Mouse (Mus musculus) lung, postnatal 25 days (tissue): ENCODE data around the gene Slc7a1.

Experiments used
- DNase-seq: peaks from one replicate; pipeline ENCODE4 v3.0.0; 2022; ENCODE audit warnings: low spot score

Slc7a1 gene

DNA sequence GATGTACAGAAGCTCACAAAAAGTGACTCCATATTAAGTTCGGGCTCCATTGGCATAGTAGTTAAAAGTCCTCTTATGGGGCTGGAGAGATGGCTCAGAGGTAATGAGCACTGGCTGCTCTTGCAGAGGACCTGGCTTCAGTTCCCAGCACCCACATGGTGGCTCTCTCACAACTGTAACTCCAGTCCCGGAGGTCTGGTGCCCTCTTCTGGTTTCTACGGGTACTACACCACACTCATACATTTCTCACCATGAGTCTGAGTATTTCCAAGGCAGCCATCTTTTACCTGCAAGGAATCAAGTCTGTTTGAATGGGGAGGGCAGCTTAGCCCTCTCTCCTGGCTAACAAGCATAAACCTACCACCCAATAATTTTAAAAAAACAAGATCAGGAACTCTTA lies 30.5 kb downstream of the Slc7a1 start:
- DNase-seq, result no peak

DNA sequence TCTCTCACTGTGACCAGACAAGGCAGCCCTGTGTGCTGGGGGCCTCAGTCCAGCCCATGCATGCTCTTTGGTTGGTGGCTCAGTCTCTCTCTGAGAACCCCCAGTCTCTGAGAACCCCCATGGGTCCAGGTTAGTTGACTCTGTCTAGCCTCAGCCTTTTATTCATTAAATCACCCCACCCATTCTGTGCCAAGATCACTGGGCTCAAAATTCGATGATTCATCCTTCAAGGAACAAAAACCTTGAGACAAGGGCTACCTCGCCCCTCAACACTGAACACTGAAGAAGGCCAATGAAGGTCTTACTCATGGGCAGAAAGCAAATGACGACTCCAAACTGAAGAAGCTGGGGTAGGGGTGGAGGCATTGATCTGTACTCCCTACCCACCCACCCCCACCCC lies 31.9 kb downstream of the Slc7a1 start:
- DNase-seq, result no peak

DNA sequence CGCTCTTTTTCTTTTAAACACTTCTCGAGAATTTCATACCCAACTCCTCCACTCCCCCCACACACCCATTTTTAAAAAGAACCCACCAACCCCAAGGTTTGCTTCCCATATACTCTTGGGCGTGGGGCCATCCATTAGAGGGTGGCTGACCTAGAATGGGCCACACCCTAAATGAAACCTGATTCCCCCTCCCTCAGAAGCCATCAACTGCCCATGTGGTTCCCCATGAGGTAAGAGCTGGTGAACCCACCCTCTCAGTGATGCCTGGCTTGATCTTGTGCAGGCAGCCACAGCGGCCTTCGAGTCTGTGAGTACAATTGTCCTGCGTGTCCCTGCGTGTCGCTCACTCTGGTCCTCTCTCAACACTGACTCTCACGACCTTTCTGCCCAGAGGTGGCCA lies 33.2 kb downstream of the Slc7a1 start:
- DNase-seq, result no peak

- DNase-seq, result no peak
Observed at GRCm38 (mm10) chr5:148363441-148364113, 36.1 kb downstream of the Slc7a1 start.

GRCm38 (mm10) chr5:148362296-148362695 lies 37.4 kb downstream of the Slc7a1 start:
- no peak for DNase-seq

GRCm38 (mm10) chr5:148361759-148362010 lies 38.0 kb downstream of the Slc7a1 start:
- DNase-seq, result no peak

DNA sequence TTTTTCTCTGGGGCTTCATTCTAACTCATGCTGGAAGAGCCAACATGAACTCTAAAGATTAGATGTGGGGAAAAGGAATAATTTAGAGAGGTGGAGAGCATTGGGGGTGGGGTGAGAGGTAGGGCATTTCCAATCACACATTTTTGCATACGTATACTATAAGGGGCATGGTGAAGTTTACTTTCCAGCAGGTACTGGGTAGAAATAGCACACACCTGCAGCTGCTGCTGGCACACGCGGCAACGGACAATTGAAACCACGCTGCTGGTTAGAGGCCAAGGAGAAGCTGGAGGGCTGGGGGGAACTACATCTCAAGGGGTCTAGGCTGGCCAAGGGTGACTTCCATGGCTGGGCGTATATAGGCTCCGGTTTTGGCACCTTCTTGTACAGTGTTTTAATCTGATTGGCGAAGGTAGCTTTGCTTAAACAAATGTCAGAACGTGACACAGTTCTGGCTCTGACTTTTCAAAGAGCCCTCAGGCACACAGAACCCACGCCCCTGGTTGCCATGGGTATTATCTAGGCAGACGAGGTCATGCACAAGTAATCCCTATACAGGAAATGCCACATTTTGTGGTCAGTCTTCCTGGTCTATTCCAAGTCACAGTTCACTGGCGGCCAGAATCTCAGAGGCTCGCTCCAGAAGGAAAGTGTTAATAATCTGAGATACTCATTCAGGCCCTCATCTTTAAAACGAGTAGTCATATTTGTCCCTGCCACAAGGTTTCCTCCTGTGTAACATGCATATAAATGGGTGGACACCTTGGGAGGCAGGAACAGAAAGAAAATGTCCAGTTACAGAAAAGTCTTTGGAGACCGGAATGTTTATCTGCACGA lies 38.6 kb downstream of the Slc7a1 start:
- DNase-seq, result peak; percentile 66

DNA sequence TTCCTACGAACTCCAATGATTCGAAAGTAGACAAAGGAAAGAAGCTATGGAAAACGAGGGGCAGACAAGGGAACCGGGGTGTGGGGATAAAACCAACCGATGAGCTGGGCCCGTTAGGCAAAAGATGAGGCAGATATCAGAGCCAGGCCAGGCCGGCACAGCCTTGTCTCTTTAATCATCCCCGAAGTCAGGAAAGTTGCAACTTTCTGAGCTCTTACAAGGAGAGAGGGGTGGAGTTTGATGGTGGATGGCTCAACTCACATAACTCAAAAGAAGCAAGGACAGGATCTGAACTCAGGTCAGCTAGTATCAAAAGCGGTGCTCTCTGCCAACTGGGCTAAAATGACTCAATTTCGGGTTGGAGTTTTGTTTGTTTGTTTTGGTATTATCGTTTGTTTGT lies 40.6 kb downstream of the Slc7a1 start:
- no peak for DNase-seq

DNA sequence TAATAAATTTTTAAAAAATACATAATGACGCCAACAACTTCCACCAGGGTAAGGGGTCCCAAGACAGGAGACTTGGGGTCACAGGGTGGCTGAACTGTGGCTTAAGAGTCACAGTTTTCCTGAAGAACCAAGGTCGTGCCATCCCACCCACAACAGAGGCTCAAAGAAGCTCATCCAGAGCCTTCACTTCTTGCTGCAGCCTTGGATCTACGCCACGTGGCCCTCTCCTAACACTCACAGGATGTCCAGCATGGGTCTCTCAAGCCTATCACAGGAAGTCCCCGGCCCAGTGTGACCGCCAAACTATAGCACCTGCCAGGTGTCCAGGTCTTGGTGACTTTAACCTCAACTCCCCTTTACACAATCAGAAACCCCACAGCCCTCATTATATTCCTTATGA lies 42.5 kb downstream of the Slc7a1 start:
- no peak for DNase-seq

GRCm38 (mm10) chr5:148355822-148356221 lies 43.9 kb downstream of the Slc7a1 start:
- no peak for DNase-seq

DNA sequence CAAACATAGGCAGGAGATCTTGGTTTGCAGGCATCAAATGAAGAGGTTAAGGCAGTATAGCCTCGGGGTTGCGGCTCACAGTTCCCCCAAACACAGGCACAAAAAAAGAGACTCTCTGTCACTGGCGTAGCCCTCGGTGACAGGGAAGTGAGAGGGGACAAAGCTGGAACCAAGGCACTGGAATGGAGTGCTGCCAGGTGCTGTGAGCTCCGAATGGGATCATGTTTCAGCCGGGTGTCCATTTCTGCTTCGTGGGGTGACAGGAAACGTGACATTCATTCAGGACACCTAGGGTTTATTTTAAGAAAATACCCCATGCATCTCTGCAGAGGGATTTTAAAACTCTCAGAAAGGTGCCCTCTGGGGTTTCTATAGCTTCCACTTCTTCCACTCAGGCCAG lies 45.2 kb downstream of the Slc7a1 start:
- no peak for DNase-seq

- no peak for DNase-seq
Observed at GRCm38 (mm10) chr5:148353429-148353828, 46.3 kb downstream of the Slc7a1 start.

DNA sequence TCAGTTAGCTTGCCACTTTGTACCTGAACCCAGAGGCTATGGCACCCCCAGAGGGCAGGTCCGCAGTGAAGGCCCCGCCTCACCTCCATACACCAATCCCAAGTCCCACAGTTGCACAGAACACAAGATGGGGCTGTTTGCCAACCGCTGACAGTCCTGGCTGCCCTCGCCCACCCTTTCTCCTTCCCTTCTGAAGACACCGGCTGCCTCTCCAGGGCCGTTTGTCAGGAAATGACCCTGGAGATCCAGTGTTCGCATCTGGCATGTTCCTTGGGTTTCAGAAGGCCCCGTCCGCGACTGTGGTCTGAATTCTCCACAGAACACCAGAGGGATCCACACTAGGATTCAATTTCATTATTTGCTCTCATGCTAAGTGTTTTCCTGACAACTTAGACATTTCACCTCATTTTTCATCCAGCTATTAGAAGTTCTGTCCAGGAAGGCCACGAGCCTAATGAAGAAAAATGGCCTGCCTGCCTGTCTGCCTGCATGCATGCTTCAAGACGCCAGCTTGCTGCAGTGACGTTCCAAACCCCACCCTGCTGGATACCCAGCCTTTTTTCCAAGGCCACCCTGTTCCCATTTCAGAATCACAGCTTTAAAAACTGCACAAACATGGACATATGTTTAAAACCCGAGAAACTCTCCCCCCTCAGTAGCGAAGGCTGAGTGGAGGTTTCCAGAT lies 50.2 kb downstream of the Slc7a1 start:
- no peak for DNase-seq

DNA sequence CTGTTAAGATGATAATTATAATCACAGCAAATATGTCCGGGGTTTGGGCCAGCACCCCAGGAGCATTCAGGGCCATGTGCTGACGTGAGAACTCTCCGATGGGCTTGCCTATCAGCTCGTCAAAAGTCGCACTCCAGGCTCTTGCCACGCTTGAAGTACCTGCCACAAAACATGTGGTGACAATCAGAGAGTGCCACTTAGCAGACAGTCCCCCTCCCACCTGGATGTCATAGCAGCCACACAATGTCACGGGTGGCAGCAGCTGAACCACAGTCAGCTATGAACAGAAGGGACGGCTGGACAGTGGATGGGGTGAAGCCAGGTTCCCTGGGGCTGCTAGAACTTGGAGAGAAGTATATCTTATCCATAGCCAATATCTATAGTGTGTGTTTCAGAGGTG lies 51.6 kb downstream of the Slc7a1 start:
- DNase-seq, result no peak

DNA sequence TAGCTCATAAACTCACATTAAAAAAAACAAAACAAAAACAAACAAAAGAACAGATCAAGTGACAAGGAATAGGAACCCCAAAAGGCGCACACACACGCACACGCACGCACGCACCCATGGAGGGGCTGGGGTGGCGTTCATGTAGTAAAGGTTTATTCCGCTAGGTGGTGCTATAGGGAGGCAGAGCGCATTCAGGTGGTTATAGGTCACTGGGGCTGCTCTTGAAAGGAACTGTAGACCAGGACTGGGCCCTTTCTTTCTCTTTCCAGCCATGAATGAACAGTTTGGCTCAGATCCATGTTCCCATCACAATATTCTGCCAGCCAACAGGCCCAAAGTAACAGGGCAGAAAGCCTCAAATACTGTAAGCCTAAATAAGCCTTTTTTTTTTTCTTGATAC lies 53.2 kb downstream of the Slc7a1 start:
- no peak for DNase-seq

DNA sequence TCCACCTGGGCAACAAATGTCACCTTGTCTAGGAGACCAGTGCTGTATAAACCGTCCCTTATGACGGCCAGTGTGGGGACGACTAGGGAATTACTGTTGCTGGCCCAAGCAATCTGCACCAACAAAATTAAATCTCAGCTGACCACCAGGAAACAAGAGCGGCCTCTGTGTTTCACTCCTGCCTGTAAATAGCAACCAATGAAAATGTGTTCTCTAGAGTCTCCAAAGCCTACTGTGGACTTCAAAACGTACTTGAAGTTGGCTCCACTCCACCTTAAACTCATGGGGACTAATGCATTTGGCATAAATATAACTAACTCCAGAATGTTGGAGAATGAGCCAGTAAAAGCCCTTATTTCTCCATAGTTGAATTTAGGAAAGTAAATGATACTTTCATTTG lies 55.3 kb downstream of the Slc7a1 start:
- no peak for DNase-seq

DNA sequence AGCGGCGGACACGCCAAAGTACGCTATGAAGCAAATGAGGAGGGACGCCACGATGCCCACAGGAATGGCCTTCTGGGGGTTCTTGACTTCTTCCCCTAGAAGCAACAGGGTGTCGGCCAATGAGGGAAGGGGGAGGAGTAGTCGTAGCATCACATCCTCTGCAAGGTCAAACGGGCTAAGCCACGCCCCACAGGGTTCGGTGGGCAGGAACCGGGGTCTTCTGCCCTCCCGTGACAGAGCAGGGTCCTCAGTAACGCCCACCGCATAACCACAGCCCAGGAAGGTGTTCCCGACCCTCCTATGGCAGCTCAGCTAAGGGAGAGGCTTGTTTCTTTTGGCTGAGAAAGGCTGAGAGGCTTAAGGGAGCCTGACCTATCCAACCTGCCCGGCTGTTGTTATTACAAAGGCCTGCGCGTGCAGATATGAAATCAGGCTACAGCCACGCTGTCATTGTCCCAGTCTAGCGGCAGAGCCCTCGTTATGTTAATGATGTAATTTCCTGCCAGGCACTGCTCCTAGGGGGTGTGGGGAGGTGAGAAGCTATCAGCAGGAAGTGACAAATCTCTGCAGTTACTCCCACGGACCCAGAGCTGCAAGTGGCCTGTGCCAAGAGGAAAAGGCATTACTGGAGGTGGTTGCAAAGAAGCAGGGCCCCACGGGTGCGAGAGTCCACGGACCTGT lies 57.5 kb downstream of the Slc7a1 start:
- DNase-seq, result peak; percentile 53

- no peak for DNase-seq
Observed at GRCm38 (mm10) chr5:148339126-148339525, 60.6 kb downstream of the Slc7a1 start.

DNA sequence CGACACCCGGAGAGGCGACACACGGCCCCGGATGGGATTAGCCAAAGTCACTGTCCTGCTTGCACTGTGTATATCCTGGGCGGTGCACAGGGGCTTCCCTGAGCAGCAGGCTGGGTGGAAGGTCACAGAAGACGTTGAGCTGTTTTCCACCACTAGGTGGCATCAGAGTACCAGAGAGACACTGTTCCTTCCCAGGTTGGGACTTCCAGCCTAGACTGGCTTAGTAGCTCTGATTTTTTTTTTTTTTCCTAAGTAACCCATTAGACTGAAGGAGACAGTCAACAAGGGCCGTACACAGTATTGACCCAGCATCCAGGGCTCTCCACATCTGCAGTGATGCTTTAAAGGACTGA lies 67.1 kb downstream of the Slc7a1 start:
- peak; percentile 83 for DNase-seq

DNA sequence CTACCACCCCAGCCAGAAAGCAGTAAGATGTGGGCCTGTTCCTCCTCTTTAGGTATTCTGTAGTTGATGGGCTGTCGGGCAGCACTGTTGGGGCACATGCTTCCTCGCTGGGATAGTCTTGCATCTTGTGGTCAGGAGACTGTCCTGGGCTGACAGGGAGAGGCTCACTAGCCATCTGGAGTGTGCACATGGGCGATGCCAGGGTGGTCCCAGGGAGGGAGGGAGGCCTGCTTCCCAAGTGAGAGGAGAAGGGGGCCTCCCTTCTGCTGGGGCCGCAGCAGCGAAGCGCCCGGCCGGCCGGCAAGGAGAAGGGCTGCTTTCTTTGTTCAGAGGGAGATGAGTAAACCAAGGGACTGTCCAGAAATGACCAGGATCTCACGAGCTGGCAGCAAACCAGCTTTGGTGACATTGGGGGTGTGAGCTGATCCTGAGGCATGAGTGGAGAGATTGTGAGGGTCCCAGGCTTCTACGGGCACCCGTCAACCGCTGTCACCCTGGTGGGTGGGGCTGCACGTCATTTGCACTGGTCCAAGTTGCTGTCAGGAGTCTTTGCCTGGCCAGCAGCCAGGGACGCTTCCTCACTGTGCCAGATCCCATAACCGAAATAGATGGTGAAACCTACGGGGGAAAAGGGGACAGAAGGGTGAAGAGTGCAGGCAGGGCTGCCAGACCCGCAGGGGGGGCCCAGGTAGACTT lies 67.6 kb downstream of the Slc7a1 start:
- DNase-seq, result no peak

DNA sequence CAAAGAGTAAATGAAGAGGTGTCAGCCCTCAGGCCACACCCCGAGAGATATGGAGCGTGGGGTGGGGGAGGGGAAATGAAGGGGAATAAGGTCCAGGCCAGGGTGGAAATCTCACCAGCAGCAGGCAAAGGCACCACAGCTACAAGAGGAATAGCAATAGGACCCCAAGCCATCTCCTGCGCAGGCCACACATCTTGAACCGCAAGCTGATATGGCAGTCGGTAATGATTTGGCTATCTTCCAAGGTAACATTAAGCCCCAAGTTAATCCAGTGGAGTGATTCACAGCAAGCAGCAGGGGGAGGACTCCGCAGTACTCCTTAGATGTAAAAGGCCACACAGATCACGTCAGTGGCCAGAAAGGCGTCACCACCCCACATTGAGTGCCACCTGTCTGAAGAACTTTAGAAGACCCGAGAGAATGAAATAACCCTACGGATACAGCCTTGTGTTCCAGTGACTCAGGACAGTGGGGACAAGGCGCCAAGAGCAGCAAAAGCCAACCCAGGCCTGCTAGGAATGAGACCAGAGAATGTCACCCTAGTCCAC lies 68.4 kb downstream of the Slc7a1 start:
- no peak for DNase-seq

GRCm38 (mm10) chr5:148328982-148329381 lies 70.7 kb downstream of the Slc7a1 start:
- no peak for DNase-seq
